Mouse (Mus musculus) testis, postnatal 14 days (tissue): ENCODE results near the gene Cnnm3.
"Not testable (repeated sequence)": the region's sequence is repeated elsewhere in the genome, so short reads cannot be mapped to it uniquely, and the experiment has no call there.

ENCODE experiments used
- DNase-seq: peaks from one replicate; pipeline ENCODE4 v3.0.0; 2021; ENCODE audit warnings: low spot score

Gene Cnnm3

DNA sequence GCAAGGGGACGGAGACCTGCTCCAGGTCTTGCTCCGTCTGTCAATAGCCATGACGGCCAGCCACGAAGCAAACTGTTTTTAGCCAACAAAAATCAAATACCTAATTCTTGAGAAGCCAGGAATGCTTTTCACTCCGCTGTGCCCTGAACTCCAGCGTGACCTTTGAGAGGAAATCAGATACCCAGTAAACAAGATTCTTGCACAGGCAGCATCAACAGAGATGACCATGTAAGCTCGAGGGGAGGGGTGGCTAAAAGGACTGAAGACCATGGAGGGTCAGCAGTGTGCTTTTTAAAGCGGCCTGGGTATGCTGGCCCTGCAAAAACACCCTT is 24.7 kb downstream of the Cnnm3 start:
- no peak for DNase-seq

DNA sequence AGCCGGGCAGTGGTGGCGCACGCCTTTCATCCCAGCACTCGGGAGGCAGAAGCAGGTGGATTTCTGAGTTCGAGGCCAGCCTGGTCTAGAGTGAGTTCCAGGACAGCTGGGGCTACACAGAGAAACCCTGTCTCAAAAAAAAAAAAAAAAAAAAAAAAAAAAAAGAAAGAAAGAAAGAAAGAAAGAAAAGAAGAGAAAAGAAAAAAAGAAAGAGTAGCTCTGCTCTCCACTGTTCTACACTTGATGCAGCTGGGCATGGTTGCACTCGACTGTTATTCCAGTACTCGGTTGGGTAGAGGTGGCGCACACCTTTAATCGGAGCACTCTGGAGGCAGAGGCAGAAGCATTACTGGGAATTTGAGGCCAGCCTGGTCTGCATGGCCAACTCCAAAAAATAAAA is 25.1 kb downstream of the Cnnm3 start, which contains the start of gene Ankrd23:
Gene Ankrd23 (minus strand): TSS at position 101 of the 400 bp plus-strand sequence.
- not testable (repeated sequence) for DNase-seq

DNA sequence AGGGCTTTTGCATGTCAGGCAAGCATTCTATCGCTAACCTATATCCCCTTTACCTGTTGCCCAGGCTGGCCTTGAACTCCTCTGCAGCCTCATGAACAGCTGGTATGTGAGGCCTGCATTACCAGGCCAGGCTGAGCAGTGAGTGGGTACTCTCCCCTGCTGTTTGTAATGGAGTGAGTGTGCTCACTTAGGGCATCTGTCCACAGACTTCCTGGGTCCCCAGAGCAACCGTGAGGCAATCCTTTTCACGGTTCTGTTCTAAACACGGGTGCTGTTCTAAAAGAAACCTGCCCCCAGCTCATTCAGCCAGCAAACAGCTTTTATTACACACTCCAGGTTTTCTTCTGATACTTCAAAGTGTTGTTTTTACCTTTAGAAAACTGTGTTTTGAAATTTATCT is 27.1 kb downstream of the Cnnm3 start:
- no peak for DNase-seq

DNA sequence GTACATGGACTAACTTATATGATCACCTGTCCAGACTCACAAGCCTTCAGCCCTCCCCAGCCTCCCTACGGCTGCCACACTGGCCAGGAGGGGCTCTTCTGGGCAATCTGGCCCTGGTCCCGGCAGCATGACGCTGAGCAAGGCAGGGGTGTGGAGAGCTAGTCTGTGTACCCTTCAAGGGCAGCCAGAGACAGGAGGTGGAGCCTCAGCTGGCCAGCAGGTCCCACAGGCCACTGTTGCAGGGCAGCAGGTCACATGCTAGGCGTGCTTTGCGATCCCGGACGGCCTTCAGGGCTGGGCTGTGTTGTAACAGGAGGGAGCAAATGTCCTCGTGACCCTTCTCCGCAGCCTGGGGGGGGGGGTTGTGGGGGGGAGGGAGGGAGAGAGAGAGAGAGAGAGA is 27.5 kb downstream of the Cnnm3 start, which contains the start of gene Gm42417:
Gene Gm42417 (minus strand): TSS at position 244 of the 400 bp plus-strand sequence.
- peak; percentile 69 for DNase-seq

DNA sequence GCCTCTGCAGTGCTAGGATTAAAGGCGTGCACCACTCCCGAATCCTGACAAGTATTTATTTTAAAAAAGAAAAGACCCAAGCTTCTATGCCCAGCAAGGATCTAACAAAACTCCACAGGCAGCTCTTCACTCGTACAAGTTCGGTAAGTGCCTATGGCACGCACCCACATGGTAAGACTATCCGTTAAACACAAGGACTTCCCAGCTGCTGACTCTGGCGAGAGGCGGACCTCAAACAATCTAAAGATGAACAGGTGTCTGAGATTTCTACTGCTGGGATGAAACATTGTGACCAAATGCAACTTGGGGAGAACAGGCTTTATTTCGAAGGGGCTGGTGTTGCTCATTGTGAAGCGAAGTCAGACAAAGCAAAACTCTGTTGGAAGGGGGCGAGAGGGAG is 28.5 kb downstream of the Cnnm3 start:
- peak; percentile 62 for DNase-seq

DNA sequence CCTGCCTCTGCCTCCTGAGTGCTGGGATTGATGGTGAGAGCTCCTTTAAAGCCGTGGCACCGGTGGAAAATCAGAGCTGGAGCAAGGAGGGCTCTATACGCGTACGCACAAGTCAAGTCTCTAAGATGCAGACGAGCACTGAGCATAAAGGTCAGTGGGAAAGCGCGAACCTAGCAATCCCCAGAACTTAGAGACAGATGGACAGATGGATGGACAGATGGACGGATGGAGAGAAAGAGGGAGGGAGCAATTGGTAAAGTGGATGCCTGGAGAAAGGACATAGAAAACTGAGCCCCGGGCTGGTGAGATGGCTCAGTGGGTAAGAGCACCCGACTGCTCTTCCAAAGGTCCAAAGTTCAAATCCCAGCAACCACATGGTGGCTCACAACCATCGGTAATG is 29.1 kb downstream of the Cnnm3 start:
- no peak for DNase-seq

DNA sequence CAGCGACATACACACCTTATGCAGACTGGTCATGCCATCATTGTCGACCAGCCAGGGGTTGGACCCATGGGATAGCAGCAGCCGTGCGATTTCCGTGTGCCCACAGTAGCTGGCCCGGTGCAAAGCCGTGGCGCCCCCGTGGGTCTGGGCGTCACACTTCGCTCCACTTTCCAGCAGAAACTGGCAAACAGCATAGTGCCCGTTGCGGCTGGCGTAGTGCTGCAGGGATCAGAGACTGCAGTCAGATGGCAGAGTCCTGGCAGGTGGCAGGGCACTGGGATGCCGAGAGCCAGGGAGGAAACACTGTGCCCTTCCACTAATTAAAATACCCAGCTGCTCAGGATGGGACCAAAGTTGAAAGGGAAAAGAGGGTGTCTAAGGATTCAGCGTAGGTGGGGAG is 30.2 kb downstream of the Cnnm3 start:
- DNase-seq: no peak

DNA sequence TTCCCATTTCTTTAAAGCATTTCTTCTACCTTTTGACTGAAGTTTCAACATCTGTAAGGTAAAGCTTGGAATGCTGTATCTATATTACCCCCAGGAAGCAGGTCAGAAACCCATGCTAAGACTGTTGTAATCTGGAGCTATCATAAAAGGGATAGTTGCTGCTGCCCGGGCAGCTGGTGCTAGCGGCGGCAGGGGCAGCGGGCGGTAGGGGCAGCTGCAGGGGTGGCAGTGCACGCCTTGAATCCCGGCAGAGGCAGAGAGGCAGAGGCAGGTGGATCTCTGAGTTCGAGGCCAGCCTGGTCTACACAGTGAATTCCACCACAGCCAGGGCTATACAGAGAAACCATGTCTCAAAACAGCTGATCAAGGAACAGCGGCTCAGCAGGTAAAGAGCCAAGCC is 31.3 kb downstream of the Cnnm3 start:
- no peak for DNase-seq

DNA sequence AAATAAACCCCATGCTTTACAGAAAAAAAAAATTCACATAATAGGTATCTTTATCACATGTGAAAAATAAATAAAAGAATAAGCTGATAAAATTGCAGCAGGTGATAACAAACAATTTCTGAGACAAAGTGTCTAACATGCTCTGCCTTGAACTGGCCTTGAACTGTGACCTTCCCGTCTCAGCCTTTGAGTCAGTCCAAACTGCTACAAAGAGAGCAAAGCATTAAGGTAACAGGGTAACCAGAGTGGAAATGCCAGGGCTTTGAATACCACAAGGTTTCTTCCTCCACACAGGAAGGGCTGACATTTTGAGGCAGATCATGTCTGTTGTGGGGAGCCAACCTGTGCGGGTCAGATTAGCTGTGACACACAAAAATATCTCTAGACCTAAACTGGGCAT is 33.7 kb downstream of the Cnnm3 start:
- DNase-seq: peak; percentile 75

DNA sequence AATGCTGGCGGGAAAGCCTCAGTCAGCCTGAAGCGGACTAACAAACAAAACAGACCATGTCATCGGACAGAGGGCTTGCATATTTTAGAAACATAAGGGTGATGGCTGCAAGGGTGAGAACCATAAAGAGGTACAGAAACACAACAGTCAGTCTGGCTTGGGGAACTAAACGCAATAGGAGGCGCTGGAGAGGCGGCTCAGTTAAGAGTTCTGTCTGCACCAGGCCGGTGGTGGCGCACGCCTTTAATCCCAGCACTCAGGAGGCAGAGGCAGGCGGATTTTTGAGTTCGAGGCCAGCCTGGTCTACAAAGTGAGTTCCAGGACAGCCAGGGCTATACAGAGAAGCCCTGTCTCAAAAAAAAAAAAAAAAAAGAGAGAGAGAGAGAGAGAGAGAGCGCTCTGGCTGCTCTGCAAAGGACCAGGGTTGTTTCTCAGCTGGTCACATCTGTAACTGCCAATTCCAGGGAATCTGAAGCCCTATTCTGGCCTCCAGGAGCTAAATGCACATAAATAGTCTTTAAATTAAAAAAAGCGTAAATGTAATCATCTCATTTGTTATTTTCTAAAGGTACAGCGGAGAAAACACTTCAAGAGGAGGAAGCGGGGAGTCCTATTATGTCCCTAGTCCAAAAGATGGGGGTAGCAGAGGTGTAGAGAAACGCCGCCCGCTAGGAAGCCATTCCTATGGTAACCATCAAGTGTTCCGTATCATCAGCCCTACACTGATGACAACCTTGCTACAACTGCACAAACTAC is 34.4 kb downstream of the Cnnm3 start:
- DNase-seq: no peak

DNA sequence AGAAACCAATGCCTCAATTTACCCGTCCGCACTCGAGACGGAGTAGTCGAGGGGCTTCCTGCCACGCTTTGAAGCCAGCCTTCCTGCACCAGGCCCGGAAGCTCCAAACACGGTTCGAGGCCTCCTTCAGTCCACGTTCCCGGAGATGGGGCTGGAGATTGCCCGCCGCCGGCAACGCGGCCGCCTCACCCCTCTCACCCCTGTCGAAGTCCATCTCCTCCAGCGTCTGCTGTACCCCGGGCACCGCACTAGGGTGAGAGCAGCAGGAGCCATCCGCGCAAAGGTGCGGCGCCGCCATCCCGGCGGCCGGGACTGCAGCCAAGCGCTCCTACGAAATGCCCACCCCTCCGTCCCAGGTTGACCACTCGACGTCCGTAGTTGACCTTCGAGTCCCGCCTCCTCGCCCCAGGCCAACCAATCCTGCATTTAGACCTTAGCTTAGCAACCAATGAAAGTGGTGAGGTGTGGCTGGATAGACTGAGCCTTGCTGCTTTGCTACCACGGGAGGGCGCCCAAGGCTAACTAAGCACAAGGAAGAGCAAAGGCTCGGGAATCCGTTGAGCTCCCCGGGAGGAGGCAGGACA is 35.3 kb downstream of the Cnnm3 start, which contains the start of gene Ankrd39:
Gene Ankrd39 (minus strand): TSS at position 558 of the 584 bp plus-strand sequence.
- DNase-seq: peak; percentile 98

DNA sequence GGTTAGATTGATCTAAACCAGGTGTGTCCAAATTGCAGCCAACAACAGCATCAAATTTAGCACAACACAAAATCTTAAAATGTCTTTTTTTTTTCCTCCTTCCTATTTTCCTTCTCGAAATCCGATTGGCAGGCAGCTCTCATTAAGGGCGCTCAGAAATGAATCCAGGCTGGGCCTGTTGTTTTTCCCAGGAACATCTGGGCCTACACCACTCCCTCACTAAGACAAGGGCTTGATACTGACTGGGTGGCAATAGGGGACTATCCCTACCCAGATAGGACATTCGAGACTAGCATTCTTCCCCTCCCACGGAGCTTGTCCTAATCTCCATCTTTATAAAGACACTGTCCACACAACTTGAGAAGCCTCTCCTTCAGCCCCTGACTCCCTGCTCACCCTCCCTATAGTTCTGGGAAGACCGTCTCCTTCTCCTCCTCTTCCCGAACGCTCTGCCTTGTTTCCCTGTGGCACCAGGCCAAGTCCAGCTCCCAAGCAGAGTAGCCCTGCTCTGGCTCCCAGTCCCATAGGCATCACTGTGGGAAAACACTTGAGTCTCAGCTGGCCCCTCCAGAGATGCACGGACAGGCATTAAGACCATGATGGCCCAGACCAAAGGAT is 36.4 kb downstream of the Cnnm3 start:
- peak; percentile 67 for DNase-seq

DNA sequence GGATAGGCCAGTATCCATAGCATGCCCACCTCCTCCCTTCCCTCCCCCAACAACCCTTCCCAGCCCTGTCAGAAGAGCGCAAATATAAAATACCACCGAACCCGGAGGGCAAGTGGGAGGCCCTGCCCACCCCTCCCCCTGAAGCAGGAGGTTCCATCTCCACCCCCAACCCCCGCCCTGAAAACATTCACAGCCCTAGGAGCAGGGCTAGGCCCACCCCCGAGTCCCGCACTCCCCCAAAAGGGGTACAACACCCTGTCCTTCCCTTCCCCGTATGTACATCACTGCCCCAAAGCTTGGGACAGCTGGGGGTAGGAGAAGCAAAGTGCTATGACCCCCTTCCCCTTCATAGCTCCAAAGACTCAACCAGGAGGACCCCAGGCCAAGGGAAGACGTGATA is 37.1 kb downstream of the Cnnm3 start:
- no peak for DNase-seq

DNA sequence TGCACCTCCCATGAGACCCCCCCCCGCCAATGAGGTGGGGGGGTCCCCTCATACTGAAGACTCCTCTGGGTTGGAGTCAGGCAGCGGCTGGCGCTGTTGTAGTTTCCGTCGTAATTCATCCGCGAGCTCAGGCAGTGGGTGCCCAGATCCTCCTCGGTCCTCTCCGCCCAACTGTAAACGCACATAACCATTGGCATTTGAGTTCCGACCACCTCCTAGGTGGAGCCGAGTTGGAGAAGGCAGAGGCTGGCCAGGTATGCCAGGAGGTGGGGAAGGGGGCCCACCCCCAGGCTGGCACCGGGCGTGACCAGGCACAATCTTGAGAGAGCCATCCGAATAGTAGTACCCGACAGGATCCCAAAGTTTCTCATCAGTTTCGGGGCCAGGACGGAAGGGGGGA is 37.8 kb downstream of the Cnnm3 start:
- DNase-seq: no peak

DNA sequence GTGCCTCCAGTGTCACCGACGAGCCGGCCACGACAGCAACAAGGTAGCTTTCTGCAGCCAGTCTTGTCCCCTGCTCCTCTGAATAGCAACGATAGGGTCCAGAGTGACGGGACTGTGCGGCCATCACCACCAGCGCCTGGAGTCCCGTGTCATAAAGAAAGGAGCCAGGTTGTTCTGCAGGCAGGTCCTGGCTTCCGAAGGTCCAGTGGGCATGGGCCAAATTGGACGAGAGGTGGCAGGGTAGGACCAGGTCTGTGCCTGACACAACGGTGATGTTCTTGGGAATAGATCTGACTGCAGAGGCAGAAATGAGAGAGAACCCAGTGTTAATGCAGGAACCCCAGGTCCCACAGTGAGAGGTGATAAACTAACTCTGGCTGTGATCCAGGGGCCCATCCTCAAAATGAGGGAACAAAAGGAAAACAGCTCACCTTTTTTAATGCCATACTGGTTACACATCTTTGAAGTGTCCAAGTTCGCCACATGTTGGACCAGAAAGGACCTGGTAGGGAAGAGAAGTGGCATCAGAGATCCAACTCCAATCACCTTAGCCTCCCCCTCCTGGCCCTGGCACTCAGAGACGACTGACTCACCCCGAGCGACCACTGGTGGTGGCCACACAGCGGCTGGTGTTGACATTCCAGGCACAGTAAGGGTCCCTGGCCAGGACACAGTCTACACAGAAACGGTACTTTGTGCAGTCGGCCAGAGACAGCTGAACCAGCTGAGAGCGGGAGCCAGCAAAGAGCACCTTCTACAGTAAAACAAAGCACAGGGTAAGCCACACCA is 38.6 kb downstream of the Cnnm3 start:
- DNase-seq: no peak

DNA sequence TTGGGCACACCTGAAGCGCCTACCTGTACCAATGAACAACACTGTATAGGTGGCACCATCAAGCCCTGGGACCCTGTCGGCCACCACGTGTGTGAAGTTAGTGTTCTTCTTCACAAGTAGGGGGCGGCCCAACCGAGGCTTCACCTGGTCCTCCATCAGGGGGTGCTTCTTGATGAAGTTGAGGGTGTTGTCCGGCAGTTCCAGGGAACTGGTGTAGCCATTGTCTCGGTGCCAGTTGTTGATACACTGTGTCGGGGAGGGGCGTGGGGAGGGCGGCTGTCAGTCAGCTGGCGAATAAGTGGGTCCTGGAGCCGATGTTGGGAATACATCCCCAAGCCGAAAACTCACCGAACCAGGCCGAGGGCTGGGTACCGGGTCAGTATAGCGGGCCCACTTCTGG is 40.2 kb downstream of the Cnnm3 start:
- DNase-seq: no peak

DNA sequence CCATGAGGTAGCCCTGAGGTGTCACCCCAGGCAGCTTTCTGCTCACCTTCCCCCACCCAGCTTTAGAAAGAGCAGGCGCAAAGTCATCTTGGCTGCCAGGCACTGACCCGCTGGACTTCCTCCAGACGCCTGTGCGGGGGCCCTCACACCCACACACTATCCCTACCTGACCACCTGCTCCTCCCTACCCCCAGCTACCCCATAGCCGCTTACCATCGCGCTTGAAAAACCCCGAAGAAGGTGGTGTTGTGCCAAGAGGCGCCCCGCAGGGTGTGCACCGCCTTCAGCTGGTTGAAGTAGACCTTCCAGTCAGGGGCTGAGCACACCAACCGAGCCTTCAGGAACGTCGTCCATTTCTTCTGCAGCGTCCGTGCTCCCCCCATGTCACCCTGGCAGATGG is 40.8 kb downstream of the Cnnm3 start:
- no peak for DNase-seq

DNA sequence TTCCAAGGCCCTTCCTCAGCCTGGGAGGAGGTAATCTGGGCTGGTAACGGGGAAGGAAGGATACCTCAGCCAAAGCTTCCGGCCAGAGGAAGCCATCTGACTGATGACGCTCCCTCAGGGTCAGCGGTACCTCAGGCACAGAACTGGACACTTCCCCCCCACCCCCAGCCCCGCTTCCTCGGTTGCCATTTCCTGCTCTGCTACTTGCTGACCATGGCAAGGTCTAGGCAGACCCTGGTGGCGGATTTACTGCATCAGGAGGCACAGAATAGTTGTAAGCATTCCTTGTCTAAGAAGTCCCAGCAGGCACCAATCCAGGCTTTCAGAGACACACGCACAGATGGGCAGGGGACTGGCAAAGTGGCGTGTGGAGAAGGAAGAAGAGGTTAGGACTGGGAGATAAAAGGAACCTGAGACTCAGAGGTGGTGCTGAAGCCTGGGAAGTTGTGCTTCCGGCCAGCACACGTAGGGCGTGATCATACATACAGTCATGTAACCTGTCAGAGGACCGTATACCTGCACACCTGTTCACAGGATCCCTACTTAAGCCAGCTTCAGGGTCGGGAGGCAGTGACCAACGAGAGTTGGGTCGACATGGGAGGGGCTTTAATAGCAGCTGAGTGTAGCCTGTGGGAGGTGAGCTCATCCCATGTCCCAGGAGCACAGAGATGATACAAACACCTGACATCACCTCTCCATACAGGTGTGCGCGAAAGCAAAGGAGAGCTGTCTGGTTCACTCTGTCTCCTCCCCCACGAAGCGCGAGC is 43.1 kb downstream of the Cnnm3 start:
- DNase-seq: no peak

DNA sequence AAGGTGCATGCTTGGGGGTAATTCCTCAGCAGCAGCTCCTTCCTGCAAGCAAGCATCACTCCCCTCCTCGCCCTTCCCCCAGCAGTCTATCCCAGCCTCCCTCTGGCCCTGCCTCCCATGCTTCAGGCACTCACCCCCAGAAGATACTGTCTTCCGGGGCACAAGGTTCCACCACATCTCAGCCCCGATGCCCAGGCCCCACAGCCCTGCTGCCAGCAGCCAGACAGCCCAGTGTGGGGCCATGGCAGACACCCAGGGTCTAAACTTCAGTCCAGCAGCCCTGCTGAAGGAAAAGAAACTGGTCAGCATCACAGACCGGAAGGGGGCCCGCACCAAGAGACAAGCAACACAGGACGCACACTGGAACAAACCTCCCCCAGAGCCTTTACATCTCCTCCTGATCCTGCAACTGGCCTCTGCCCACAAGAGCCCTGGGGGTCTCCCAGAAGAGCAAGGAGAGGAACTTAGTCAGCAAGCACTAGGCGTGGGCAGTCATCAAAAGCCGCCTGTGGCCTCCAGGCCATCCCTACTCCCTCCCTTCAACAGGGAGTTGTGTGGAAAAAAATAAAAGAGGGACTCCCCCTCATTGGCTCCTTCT is 44.2 kb downstream of the Cnnm3 start:
- no peak for DNase-seq

DNA sequence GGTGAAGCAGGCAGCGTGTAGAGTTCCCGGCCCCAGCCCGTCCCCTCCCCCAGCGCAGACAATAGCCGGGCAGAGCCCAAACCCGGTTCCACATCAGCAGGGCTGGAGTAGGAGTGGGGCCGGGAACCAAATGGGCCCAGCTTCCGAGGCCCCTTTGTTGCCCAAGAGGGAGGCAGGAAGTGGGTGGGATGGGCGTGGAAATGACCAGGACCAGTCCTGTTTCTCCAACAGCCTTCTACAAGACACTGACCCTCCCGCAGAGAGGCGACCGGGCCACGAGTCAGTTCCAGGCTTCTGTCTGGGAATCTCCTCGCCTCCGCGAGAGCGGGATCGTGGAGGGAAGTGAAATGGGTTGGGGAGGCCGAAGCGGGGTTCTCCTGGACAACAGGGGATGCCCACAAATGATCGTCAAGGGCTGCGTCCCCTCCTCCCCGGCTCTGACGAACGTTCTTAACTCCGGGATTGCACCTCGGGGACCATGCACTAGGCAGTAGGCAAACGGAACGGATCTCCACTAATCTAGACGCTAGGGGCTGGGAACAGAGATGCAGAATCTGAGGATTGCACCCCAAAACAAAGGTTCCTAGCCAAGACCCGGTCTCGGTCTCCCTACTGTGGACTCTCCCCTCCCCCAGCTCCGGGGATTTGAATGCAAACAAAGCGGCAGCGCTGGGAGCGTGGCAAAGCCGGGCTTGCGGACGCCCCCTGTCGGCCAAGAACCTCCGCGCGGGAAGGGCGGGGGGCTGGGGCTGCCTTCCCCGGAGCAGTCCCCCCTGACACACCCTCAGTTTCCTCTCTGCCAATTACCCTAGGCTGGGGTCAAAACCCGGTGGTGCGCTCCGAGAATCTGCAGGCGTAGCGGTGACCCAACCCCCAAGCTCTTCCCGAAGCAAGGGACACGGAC is 45.1 kb downstream of the Cnnm3 start:
- DNase-seq: peak; percentile 85
